Mouse (Mus musculus): ENCODE data around the gene Large1.
A peak's percentile ranks its signal among the peaks of the same experiment; 100 is the strongest.
"Not testable (repeated sequence)": the region's sequence is repeated elsewhere in the genome, so short reads cannot be mapped to it uniquely, and the experiment has no call there.

The Large1 gene

GRCm38 (mm10) chr8:73003858-73004257, 349.5 kb downstream of the Large1 start:
- DNase-seq, result peak; percentile 13

DNA sequence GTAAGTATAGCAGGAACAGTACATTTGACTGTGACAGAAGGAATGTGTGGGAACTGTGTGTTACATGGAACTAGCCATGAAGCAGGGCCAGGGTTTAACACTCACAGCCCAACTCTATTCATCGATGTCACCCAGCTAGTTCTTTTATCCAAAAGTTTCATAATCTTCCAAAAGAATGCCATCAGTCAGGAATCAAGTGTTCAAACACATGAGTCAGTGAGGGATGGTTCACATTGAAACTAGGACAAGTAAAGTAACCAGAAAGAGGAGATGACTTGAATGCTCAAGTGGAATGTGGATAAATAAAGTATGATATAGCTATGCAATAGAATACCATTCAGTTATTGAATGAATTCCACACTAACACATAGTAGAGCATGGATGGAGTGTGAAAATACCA, 359.5 kb downstream of the Large1 start:
- DNase-seq, result no peak

GRCm38 (mm10) chr8:72990425-72990824, 362.9 kb downstream of the Large1 start:
- no peak for DNase-seq

- no peak for DNase-seq
Observed at GRCm38 (mm10) chr8:72982832-72983231, 370.5 kb downstream of the Large1 start.

DNA sequence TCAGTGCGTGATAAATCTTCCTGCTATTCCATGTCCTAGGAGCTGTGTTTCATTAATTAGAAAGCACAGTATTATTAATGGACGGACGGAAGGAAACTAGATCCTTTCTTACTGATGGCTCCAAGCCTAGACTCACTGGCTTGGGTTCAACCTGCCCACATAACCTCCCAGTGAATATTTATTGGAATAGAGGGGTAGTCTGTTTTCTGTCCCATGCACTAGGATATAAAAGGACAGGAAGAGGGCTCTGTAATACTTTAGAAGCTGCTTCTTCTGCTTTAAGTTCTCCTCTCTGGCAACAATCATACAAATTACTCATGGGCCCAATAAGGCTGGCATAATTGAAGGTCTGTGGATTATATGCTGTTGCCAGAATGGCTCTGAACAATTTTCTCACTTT, 398.3 kb downstream of the Large1 start:
- no peak for DNase-seq

GRCm38 (mm10) chr8:72941393-72941792, 411.9 kb downstream of the Large1 start:
- DNase-seq, result not testable (repeated sequence)

GRCm38 (mm10) chr8:72919182-72919902, 434.0 kb downstream of the Large1 start:
- DNase-seq, result no peak

DNA sequence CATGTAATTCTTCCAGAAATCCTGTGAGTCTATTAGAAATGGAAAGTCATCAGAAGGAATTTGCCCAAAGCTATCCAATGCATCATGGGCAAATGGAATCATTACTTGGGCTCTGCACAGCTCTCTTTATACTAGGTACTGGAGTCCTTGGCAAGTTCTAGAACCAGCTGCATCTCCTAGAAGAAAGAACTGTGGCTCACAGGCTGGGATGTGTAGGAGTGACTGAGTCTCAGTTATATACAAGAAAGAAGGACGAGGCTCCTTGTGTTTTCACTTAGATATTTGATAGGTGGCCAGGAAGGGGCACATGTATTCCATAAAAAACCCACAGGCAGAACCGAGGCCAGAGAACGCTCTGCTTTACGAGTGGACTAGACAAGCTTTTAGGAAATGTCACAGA, 447.8 kb downstream of the Large1 start:
- DNase-seq, result no peak

DNA sequence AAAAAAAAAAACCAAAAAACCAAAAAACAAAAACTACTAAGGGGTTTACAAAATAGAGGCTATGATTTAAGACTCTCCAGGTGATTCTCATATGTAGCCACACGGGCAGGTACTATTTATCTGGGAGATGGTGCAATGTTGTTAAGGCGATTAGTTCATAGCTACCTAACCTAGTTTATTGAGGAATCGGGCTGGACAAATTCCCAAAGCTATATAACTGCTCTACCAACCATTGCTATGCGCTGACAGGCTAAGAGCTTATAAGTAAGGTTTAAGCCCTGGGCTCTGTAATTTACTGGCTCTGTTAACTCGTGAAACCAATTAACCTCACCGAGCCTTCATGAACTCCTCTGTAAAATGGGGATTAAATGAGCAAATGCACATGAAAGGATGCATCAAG, 451.7 kb downstream of the Large1 start:
- DNase-seq, result no peak

DNA sequence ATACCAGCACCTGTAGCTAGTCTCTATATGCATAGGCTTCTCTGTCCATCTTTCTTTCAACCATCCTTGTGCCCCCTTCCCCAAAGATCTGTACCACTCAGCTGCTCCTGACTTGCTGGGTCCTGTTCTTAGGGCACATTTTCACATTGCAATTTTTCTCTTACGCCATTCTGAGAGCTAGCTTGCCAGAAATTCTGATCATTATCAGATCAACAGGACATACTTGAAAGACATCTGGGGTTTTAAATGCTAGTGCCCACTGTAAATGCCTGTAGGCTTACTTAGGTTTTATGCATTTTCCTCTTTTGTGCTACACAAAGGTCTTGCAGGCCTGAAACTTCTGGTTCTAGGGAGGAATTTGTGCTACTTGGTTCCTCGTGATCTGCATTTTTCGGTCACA, 454.0 kb downstream of the Large1 start:
- no peak for DNase-seq

- DNase-seq, result no peak
Observed at GRCm38 (mm10) chr8:72883033-72883432, 470.3 kb downstream of the Large1 start.

DNA sequence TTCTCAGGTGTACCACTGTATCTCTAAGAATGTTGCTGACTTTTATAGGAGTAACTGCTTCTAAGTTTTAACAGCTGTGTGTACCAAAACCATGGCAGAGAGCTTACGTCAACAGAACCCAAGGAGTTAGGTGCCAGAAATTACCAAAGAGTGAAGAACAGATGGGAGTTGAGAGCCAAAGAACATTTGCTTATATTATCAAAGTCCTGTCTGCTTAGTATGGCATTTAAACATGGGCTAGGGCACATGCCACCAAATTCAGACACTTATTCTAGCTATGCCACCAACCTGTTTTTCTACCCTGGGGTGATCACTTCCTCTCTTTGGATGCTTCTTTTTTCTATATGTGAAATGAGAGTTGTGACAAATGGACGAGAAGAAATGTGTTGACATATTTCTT, 479.9 kb downstream of the Large1 start:
- DNase-seq, result no peak

DNA sequence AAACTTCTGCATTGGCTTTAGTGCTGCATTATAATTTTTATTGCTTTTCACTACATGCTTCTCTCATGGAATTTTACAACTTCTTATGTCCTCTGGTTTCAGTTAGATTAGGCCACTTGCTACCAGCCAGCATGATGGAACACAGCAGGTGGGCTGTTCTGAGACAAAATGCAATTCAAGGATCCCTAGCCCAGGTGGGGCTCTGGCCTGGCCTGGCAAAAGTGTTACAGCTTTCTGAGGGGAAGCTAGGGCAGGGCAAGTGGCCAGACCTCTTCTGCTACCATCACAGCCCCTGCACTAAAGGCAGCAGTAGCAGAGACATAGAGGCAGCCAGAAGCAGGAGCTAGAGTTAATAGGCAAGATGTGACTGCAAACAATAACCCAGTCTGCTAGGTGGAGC, 506.5 kb downstream of the Large1 start:
- no peak for DNase-seq

DNA sequence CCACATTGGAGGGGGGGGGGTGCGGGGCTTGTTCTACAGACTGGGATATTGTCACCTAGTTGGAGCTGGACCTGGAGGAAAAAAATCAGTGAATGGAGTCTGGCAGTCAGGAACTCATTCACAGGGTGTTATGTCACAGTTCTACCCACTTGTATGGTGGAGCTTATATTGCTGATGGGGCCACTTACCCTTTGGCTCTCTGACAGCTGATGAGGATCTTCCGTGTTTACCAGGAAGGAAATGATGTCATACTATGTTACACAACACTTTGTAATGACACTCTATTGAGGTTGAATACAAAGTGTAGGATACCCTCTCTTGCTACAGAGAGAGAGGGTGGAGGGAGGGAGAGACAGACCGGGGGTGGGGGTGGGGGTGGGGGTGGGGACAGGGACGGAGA, 517.5 kb downstream of the Large1 start:
- DNase-seq, result no peak

GRCm38 (mm10) chr8:72833112-72833511, 520.2 kb downstream of the Large1 start:
- DNase-seq, result no peak

DNA sequence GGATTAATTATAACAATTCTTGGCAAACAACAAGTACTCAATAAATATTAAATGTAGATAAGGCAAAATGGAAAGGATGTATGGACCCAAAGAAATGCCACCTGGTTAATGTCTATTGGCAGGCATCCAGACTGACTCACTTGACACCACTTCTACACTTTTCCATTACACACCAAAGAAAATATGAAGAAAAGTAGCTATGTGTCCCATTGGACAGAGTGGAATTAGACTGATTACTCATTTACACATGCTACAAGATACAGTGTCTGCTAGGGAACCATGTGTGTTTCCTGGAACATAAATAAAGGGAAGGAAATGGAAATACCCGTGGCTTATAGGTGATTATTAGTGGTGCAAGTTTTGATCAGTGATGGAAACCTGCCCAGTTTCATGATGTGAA, 521.0 kb downstream of the Large1 start:
- no peak for DNase-seq

- no peak for DNase-seq
Observed at GRCm38 (mm10) chr8:72817655-72818349, 535.5 kb downstream of the Large1 start.

GRCm38 (mm10) chr8:72816679-72817078, 536.7 kb downstream of the Large1 start:
- no peak for DNase-seq

DNA sequence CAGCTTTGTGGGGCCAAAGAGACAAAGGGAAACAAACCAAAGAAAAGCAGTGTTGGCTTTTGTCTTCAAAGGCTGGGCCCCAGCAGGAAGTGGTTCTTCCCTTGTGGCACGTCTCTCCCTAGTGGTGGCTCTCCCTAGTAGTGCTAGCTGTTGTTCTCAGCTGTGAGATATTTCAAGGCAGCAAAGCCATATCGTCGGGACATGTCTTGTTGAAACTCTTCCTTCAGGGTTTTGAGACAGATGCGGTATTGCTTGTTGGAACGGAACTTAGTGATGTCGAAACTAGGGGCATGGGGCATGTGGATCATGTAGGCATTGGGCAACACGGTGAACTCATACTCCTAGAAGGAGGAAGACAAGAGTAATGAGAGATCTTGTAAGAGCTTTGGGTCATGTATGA, 537.7 kb downstream of the Large1 start:
- DNase-seq, result no peak

DNA sequence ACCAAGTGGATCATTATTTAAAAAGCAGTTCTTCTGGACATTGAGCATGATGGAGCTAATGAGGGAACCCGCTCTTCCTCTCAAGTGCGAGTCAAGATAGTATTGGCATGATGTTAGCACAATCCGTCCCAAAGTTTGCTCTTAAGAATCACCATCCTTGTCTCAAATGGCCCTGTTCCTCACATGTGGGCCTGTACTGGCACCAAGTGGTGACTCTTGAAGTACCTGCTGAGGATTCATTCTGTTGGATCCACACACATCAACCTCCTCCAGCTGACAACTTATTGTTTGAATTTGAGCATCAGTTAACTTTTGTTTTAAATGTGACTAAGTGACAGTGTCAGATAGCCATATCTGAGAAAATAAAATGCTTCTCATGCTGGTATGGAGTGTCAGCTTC, 540.6 kb downstream of the Large1 start:
- no peak for DNase-seq

- DNase-seq, result no peak
Observed at GRCm38 (mm10) chr8:72801583-72801982, 551.8 kb downstream of the Large1 start.

GRCm38 (mm10) chr8:72780644-72781043, 572.7 kb downstream of the Large1 start:
- no peak for DNase-seq

- DNase-seq, result no peak
Observed at GRCm38 (mm10) chr8:72777797-72778196, 575.5 kb downstream of the Large1 start.

- no peak for DNase-seq
Observed at GRCm38 (mm10) chr8:72766777-72767176, 586.6 kb downstream of the Large1 start.

- no peak for DNase-seq
Observed at GRCm38 (mm10) chr8:72765696-72766095, 587.6 kb downstream of the Large1 start.
